Mouse (Mus musculus): ENCODE results near the gene Cst7. TPM values are rescaled to one million over a fixed set of nuclear protein-coding genes. Genes with fewer than 3 reads are reported as not detected.
"Not testable (repeated sequence)": the region's sequence is repeated elsewhere in the genome, so short reads cannot be mapped to it uniquely, and the experiment has no call there.

The Cst7 gene
- 0.04 TPM in 1 of 2 replicates, not detected in the other for polyA plus RNA-seq (2012)

DNA sequence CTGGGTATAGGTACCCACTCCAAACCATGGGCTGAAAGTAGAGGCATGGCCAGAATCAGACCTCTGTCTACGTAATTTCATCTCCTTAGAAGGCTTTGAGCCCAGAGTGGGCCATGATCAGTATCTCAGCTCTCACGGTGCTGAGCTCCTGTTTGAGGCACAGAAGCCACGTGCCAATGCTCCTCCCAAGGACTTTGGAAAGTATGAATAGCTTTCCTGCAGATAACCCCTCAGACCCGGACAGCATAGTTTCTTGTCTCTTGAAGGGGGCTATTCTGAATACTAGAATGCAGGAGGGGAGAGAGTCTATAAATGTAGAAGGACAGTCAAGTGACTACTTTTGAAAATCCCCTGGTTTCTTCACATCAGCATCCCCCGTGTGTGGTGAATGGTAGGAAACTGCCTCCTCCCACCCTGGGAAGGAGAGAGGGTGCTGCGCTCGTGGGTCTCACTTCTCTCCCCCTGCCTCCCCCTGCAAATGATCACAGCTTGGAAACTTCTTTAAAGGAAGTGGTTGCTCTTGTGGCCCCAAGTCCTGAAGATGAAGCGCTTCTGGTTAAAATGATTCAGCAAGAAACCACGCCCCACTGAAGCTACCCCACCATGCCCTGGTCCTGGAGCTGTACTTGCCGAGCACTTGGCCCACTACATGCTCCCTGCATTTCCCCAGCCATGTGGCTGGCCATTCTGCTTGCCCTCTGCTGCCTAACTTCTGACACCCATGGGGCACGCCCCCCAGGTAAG is at the start of gene Cst7:
TSS of gene Cst7 (plus strand) at position 569 of the 744 bp plus-strand sequence.
- no peaks in the 10 kb centered on the region for H3K36me3 ChIP-seq (ENCODE audit: control insufficient read depth)
- no peak within 1 kb of the TSS for H3K4me3 ChIP-seq (replicated peaks)
- H3K4me1 ChIP-seq (ENCODE audit: control insufficient read depth) = peaks cover 9% of the 10 kb centered on the region
- TF ChIP-seq TAL1 (IDR thresholded peaks at IDR 0.05; ENCODE audit: low read length) (no peak), GATA1 (IDR thresholded peaks at IDR 0.05; ENCODE audit: low read length) (no peak)
- H3K27me3 ChIP-seq (ENCODE audit: control insufficient read depth) = no peaks in the 10 kb centered on the region
- no peaks in the 10 kb centered on the region for H3K9me3 ChIP-seq (ENCODE audit: control insufficient read depth, low read length)

DNA sequence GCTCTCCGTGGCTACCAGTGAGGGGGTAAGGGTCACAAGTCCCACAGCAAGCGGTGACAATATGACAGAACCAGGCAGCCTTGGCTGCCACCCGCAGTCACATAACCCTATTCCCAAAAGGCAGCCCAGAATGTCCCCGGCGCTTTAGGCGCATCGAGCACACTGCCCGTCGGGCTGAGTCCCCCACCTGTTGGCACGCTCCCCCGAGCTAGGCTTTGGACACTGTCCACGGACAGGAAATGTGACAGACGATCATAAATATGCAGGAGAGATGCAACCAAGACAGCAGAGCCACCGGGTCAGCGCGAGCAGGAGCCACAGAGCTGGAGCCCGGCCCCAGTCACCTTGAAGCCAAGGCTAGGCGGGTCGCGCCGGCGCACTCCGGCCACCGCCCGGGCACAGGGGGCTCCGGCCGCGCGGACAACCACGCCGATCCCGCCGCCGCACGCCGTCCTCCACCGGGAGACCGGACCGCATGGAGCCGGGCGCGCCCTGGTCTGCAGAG is 44.5 kb upstream of the Cst7 start:
- TF ChIP-seq GATA1 (IDR thresholded peaks at IDR 0.05; ENCODE audit: low read length) (no peak), TAL1 (IDR thresholded peaks at IDR 0.05; ENCODE audit: low read length) (no peak)
- H3K27me3 ChIP-seq (ENCODE audit: control insufficient read depth) = peaks cover 16% of the 10 kb centered on the region
- no peaks in the 10 kb centered on the region for H3K36me3 ChIP-seq (ENCODE audit: control insufficient read depth)
- H3K9me3 ChIP-seq (ENCODE audit: control insufficient read depth, low read length) = 0 out of 2 replicates have a peak, but pooled peaks cover 2% of the 10 kb centered on the region
- H3K4me1 ChIP-seq (ENCODE audit: control insufficient read depth) = no peaks in the 10 kb centered on the region
- no peak overlapping the region for H3K4me3 ChIP-seq (replicated peaks)

DNA sequence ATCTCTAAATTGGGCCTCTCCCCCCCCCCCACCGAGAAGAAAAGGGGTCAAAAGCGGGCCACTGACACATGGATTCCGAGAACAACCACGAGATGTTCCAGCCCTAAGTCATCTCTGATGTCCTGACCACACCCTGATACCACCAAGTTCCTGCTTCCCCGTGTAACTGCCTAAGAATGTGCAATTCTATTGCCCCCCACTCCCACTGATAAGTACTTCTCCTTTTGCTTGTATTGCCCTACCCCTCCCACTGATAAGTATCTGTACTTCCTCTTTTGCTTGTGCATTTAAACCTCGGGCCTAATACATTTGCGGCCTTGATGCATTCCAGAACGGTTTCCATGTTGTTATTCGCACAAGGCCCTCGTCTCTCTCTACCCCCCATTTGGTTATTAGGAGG is 20.6 kb upstream of the Cst7 start:
- not testable (repeated sequence) for H3K27me3 ChIP-seq (ENCODE audit: control insufficient read depth); H3K4me1 ChIP-seq (ENCODE audit: control insufficient read depth); H3K4me3 ChIP-seq (replicated peaks); H3K36me3 ChIP-seq (ENCODE audit: control insufficient read depth); H3K9me3 ChIP-seq (ENCODE audit: control insufficient read depth, low read length)

DNA sequence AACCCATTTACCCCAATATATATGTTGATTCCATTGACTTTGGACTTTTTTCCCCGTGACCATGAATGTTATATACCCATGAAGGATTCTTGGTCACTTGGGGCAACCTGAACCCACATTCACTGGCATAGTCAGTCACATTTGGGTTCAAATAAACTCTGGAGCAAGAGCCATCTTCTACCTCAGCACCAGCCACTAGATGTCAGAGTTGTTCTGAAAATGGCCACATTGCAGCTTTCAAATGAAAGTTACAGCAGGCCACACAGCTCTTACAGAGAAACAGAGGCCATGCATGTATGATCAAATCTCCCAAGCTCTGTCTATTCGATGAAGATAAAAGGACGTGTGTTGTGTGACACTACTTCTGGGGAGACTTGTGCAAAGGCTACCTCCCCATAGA is 11.6 kb upstream of the Cst7 start:
- Histone ChIP-seq H3K27me3 (ENCODE audit: control insufficient read depth) (no peaks in the 10 kb centered on the region), H3K9me3 (ENCODE audit: control insufficient read depth, low read length) (no peaks in the 10 kb centered on the region), H3K36me3 (ENCODE audit: control insufficient read depth) (no peaks in the 10 kb centered on the region), H3K4me3 (replicated peaks) (no peak overlapping the region), H3K4me1 (ENCODE audit: control insufficient read depth) (no peaks in the 10 kb centered on the region)
- TF ChIP-seq GATA1 (IDR thresholded peaks at IDR 0.05; ENCODE audit: low read length) = no peak
- no peak for TF ChIP-seq TAL1 (IDR thresholded peaks at IDR 0.05; ENCODE audit: low read length)

DNA sequence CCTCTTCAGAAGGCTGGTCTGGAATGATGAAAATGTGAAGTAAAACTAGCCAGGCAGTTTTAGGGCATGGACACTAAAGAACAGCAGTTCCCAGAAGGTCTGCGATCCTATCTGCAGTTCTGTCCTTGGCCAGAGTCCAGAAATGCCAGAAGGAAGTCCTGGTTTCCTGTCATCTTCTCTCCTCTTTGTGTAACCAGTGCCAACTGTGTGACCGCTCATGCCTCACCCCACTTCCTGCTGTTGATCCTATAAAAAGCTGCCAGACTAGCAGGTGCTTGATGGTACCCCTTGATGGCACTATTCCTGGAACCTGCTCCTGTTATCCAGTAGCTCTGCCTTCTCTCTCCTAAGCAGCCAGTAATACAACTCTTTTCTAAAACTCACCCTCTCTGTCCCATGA is 3.2 kb upstream of the Cst7 start:
- Histone ChIP-seq H3K36me3 (ENCODE audit: control insufficient read depth) (no peaks in the 10 kb centered on the region), H3K4me3 (replicated peaks) (no peak overlapping the region), H3K27me3 (ENCODE audit: control insufficient read depth) (no peaks in the 10 kb centered on the region), H3K9me3 (ENCODE audit: control insufficient read depth, low read length) (no peaks in the 10 kb centered on the region), H3K4me1 (ENCODE audit: control insufficient read depth) (peaks cover 9% of the 10 kb centered on the region)
- no peak for TF ChIP-seq GATA1 (IDR thresholded peaks at IDR 0.05; ENCODE audit: low read length)
- no peak for TF ChIP-seq TAL1 (IDR thresholded peaks at IDR 0.05; ENCODE audit: low read length)

DNA sequence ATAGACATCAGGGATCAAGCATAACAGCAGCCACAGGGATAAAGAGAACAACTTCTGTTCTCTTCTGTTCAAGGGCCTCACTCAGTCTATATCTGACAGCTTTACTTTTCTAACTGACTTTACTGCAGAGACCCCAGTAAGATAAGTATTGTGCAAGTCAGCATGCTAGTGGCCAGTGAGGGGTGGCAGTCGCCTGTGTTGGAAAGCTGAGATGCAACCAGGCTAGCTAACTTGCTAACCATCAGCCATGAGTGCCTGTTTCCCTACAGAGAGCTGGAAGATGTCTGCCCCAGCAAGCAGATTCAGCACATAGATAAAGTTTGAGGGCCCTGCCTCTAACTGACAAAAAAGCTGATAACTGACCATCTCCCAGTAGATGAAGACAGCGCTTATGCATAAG is 546 bp downstream of the Cst7 start:
- Histone ChIP-seq H3K4me3 (replicated peaks) (no peak overlapping the region), H3K36me3 (ENCODE audit: control insufficient read depth) (no peaks in the 10 kb centered on the region), H3K4me1 (ENCODE audit: control insufficient read depth) (peaks cover 9% of the 10 kb centered on the region), H3K9me3 (ENCODE audit: control insufficient read depth, low read length) (no peaks in the 10 kb centered on the region), H3K27me3 (ENCODE audit: control insufficient read depth) (no peaks in the 10 kb centered on the region)
- TF ChIP-seq GATA1 (IDR thresholded peaks at IDR 0.05; ENCODE audit: low read length) (no peak), TAL1 (IDR thresholded peaks at IDR 0.05; ENCODE audit: low read length) (no peak)

DNA sequence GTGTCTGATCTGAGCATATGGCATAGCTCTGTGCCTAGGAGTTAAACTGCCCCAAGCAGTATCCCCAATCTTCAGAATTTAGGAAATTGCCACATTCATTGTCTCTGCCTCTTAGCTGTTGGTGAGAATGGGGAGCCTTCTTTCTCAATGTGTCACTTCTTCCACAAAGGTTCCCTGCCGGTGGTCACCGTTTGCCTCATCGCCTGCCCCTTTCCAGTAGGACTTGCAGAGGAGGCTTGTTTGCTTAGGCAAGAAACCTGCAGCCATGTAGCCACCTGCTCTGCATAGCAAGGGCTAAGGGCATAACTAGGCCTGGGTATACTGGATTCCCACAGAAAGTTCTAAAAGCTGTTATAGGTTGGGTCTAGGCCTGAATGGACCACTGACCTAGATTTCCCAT is 2.2 kb downstream of the Cst7 start:
- Histone ChIP-seq H3K36me3 (ENCODE audit: control insufficient read depth) (peaks cover 4% of the 10 kb centered on the region), H3K9me3 (ENCODE audit: control insufficient read depth, low read length) (no peaks in the 10 kb centered on the region), H3K4me1 (ENCODE audit: control insufficient read depth) (peaks cover 9% of the 10 kb centered on the region), H3K27me3 (ENCODE audit: control insufficient read depth) (no peaks in the 10 kb centered on the region), H3K4me3 (replicated peaks) (no peak overlapping the region)
- TF ChIP-seq TAL1 (IDR thresholded peaks at IDR 0.05; ENCODE audit: low read length) (no peak), GATA1 (IDR thresholded peaks at IDR 0.05; ENCODE audit: low read length) (no peak)

DNA sequence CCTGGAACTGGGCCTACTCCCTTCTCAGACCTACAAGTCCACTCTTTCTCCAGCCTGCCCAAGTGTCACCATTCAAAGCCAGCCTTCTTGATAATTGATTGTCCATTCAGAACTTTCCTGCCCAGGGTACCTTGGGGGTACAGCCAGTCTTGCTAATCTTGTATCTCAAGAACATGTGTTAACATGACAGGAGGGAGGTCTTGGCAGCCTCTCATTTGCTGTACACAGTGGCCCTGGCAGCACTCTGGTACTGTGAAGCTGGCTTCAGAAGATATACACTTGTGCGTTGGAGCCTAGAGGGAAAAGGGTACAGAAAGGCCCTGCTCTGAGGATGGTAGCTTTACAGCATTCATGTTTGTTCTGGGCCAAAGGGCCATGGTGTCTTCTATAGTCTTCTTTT is 6.0 kb downstream of the Cst7 start:
- Histone ChIP-seq H3K9me3 (ENCODE audit: control insufficient read depth, low read length) (no peaks in the 10 kb centered on the region), H3K36me3 (ENCODE audit: control insufficient read depth) (peaks cover 22% of the 10 kb centered on the region), H3K4me3 (replicated peaks) (no peak overlapping the region), H3K4me1 (ENCODE audit: control insufficient read depth) (no peaks in the 10 kb centered on the region; the same call in 1 of the 2 replicates), H3K27me3 (ENCODE audit: control insufficient read depth) (no peaks in the 10 kb centered on the region)
- TF ChIP-seq GATA1 (IDR thresholded peaks at IDR 0.05; ENCODE audit: low read length) (no peak), TAL1 (IDR thresholded peaks at IDR 0.05; ENCODE audit: low read length) (no peak)

DNA sequence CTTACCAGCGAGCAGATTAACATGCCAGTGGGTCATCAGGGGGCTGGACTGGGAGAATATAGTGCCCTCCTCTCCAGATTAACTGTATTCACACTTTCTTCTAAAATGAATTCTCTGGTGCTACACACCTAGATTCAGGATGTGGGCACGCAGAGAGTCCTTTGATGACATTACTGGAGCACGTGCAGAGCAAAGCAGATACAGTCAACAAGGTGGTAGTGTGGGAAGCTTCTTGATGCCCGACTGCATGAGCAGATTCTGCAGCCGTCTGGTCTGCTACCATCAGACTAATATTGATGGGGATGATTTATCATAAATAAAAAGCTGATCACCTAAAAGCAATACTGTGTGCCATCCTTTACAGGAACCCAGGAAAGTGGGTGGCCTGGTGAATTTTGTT is 8.4 kb downstream of the Cst7 start:
- H3K36me3 ChIP-seq (ENCODE audit: control insufficient read depth) = peaks cover 39% of the 10 kb centered on the region
- H3K4me1 ChIP-seq (ENCODE audit: control insufficient read depth) = no peaks in the 10 kb centered on the region
- no peaks in the 10 kb centered on the region for H3K27me3 ChIP-seq (ENCODE audit: control insufficient read depth)
- no peak for TF ChIP-seq GATA1 (IDR thresholded peaks at IDR 0.05; ENCODE audit: low read length)
- no peak for TF ChIP-seq TAL1 (IDR thresholded peaks at IDR 0.05; ENCODE audit: low read length)
- no peaks in the 10 kb centered on the region for H3K9me3 ChIP-seq (ENCODE audit: control insufficient read depth, low read length)
- H3K4me3 ChIP-seq (replicated peaks) = no peak overlapping the region

DNA sequence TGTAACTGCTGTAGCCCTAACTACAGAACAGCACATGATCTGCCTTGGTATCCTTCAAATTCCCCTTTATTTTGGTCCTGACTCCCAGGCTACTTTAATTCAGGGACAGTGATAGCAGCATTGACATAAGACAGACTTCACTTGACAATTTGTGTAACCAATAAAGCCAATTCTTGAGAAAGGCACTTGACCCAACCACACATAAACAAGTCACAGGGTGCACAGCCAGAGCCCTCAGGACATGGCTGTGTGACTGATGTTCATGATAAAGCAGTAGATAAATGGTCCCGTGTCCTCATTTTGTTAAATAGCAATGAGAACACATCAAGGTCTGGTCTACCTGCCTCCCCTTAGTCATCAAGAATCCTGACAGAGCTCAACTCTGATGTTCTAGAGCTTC is 9.4 kb downstream of the Cst7 start:
- H3K4me3 ChIP-seq (replicated peaks) = no peak overlapping the region
- H3K9me3 ChIP-seq (ENCODE audit: control insufficient read depth, low read length) = no peaks in the 10 kb centered on the region
- no peaks in the 10 kb centered on the region for H3K27me3 ChIP-seq (ENCODE audit: control insufficient read depth)
- H3K36me3 ChIP-seq (ENCODE audit: control insufficient read depth) = peaks cover 49% of the 10 kb centered on the region
- TF ChIP-seq TAL1 (IDR thresholded peaks at IDR 0.05; ENCODE audit: low read length) (no peak), GATA1 (IDR thresholded peaks at IDR 0.05; ENCODE audit: low read length) (no peak)
- H3K4me1 ChIP-seq (ENCODE audit: control insufficient read depth) = no peaks in the 10 kb centered on the region

Measured in erythroblast, embryonic 14.5 days (primary cell).